Comparison of ENCODE assay signal across 11 mouse cellular contexts in genomic region chr10:12823437-12824219, GRCm38 (mm10). TPM values are rescaled to one million over a fixed set of nuclear protein-coding genes. Genes with fewer than 3 reads are reported as not detected.
DNase-seq lines count a peak whose midpoint lies in the region; ATAC-seq and TF ChIP-seq lines count a peak whose summit lies in the region.
"Had no signal": no experiment of that assay in that cellular context is flagged by ENCODE, and none has a peak within 500 bp of the region (broad histone marks: within the 10 kb centered on the region; RNA-seq: fewer than 3 reads in every experiment).

No protein-coding gene starts in this region.

- peak overlapping the region; percentile 18; the same call in 1 of the 2 replicates for H3K27ac ChIP-seq in heart, embryonic 15.5 days
- no peak overlapping the region for H3K27ac ChIP-seq in stomach, postnatal 0 days (replicated peaks)
- no peak overlapping the region for H3K27ac ChIP-seq in midbrain, embryonic 10.5 days (replicated peaks)
- H3K27ac ChIP-seq: hindbrain, embryonic 13.5 days; stomach, embryonic 15.5 days had no signal

- no peak overlapping the region for H3K4me3 ChIP-seq in heart, embryonic 15.5 days
- H3K4me3 ChIP-seq in stomach, postnatal 0 days (ENCODE audit: low read depth, low read length), result no peak overlapping the region
- H3K4me3 ChIP-seq in midbrain, embryonic 10.5 days, result no peak overlapping the region
- H3K4me3 ChIP-seq: hindbrain, embryonic 13.5 days; stomach, embryonic 15.5 days had no signal

- H3K9ac ChIP-seq in heart, embryonic 15.5 days, result no peak overlapping the region
- no peak overlapping the region for H3K9ac ChIP-seq in stomach, postnatal 0 days (ENCODE audit: low read length)
- H3K9ac ChIP-seq: hindbrain, embryonic 13.5 days; stomach, embryonic 15.5 days had no signal

- TF ChIP-seq CTCF in stomach, postnatal 0 days (IDR thresholded peaks at IDR 0.05; ENCODE audit: low read depth), result no peak

- intact Hi-C loops in heart, postnatal 10 days (cut with DNase I), result no loop called here

- no peaks in the 10 kb centered on the region for H3K27me3 ChIP-seq in heart, embryonic 15.5 days
- H3K27me3 ChIP-seq in stomach, postnatal 0 days (ENCODE audit: control insufficient read depth, insufficient read depth, low read length), result no peaks in the 10 kb centered on the region
- H3K27me3 ChIP-seq in midbrain, embryonic 10.5 days (ENCODE audit: low read depth, poor library complexity, severe bottlenecking), result no peaks in the 10 kb centered on the region
- H3K27me3 ChIP-seq: hindbrain, embryonic 13.5 days; stomach, embryonic 15.5 days had no signal

- 57% methylated on average over 15 of the region's 15 CpGs for WGBS in heart, embryonic 15.5 days
- WGBS in stomach, postnatal 0 days, result 64% methylated on average over 15 of the region's 15 CpGs
- 90% methylated on average over 15 of the region's 15 CpGs for WGBS in midbrain, embryonic 10.5 days

- no peaks in the 10 kb centered on the region for H3K9me3 ChIP-seq in heart, embryonic 15.5 days (replicated peaks)
- H3K9me3 ChIP-seq in stomach, postnatal 0 days (ENCODE audit: control insufficient read depth, low read length), result no peaks in the 10 kb centered on the region
- no peaks in the 10 kb centered on the region for H3K9me3 ChIP-seq in midbrain, embryonic 10.5 days (replicated peaks)
- H3K9me3 ChIP-seq: hindbrain, embryonic 13.5 days; stomach, embryonic 15.5 days had no signal

- no peak for DNase-seq in heart, postnatal 10 days
- DNase-seq in CD8-positive naive resting alpha-beta T cell, adult 2 months (ENCODE audit: low read depth in 2 of 2, low spot score in 2 of 2), result peak; percentile 61
- peak; percentile 28 for DNase-seq in kidney, postnatal 14 days
- peak; percentile 69 to 75 for DNase-seq in natural killer cell, adult 2 months (ENCODE audit: low spot score in 2 of 2)
- no peak for DNase-seq in MN1 (ENCODE audit: low spot score)
- no peak for DNase-seq in stomach, postnatal 0 days (ENCODE audit: low spot score)
- DNase-seq in midbrain, embryonic 10.5 days (ENCODE audit: low spot score), result no peak
- DNase-seq: adrenal gland, adult 8-10 months had no signal

- no peak for TF ChIP-seq EP300 in stomach, postnatal 0 days (optimal IDR thresholded peaks at IDR 0.05)

- no peak overlapping the region for H3K4me2 ChIP-seq in heart, embryonic 15.5 days
- H3K4me2 ChIP-seq in stomach, postnatal 0 days (replicated peaks; ENCODE audit: low read depth), result no peak overlapping the region
- H3K4me2 ChIP-seq: hindbrain, embryonic 13.5 days; stomach, embryonic 15.5 days had no signal

- H3K36me3 ChIP-seq in heart, embryonic 15.5 days, result 0 out of 2 replicates have a peak, but pooled peaks cover 3% of the 10 kb centered on the region
- no peaks in the 10 kb centered on the region for H3K36me3 ChIP-seq in stomach, postnatal 0 days (ENCODE audit: control insufficient read depth, insufficient read depth, low read length)
- H3K36me3 ChIP-seq in midbrain, embryonic 10.5 days, result no peaks in the 10 kb centered on the region
- H3K36me3 ChIP-seq: hindbrain, embryonic 13.5 days; stomach, embryonic 15.5 days had no signal

- peaks cover 59% of the 10 kb centered on the region for H3K4me1 ChIP-seq in heart, embryonic 15.5 days (replicated peaks)
- H3K4me1 ChIP-seq in stomach, postnatal 0 days (replicated peaks; ENCODE audit: control insufficient read depth, insufficient read depth), result peaks cover 7% of the 10 kb centered on the region; the same call in 1 of the 2 replicates
- H3K4me1 ChIP-seq in midbrain, embryonic 10.5 days, result 0 out of 2 replicates have a peak, but pooled peaks cover 5% of the 10 kb centered on the region
- H3K4me1 ChIP-seq: hindbrain, embryonic 13.5 days had no signal

- peak; percentile 21; the same call in 1 of the 2 replicates for ATAC-seq in heart, embryonic 15.5 days (replicated peaks; ENCODE audit: insufficient number of reproducible peaks, insufficient read depth, low FRiP score, low read depth)
- no peak for ATAC-seq in stomach, postnatal 0 days (ENCODE audit: low FRiP score, low TSS enrichment)

RNA-seq across cellular contexts. Expression of gene Utrn, which starts 45.5 kb away (rescaled TPM):
- 58.8 and 67.5 TPM in 2 replicates for polyA plus RNA-seq in heart, embryonic 15.5 days (2015; fragmentation: Nextera tagmentation; extraction: Ambion mirVana)
- 10 to 100 TPM; 77.6 to 80.3 TPM for total RNA-seq in heart, postnatal 10 days (2021)
- polyA plus RNA-seq in stomach, postnatal 0 days (2015; fragmentation: Nextera tagmentation; extraction: Ambion mirVana), result 33.8 and 40.4 TPM in 2 replicates
- polyA plus RNA-seq in midbrain, embryonic 10.5 days (2016; fragmentation: Nextera tagmentation; extraction: Ambion mirVana), result 38.8 and 39.8 TPM in 2 replicates

Comparison
In these comparisons a context has a peak if more than half of its experiments do, and no peak if none do; other contexts are left out.
1. DNase-seq: peak in CD8-positive naive resting alpha-beta T cell, adult 2 months (2 of 2), kidney, postnatal 14 days (single experiment) and natural killer cell, adult 2 months (2 of 2); none in heart, postnatal 10 days (0 of 2), MN1 (single experiment), stomach, postnatal 0 days (single experiment) and midbrain, embryonic 10.5 days (single experiment).